Mouse (Mus musculus) embryonic fibroblast, embryonic 13.5 days (primary cell): ENCODE data around the gene Myo1d.

Experiments used
- CTCF ChIP-seq: IDR thresholded peaks from 2 replicates; pipeline ENCODE4 v1.5.1; 2011; ENCODE audit warnings: mild to moderate bottlenecking, control low read depth, low read length, moderate library complexity, borderline replicate concordance; ENCODE audit not compliant: insufficient read depth
- POLR2A ChIP-seq: IDR thresholded peaks from 2 replicates; pipeline ENCODE4 v1.6.1; 2011; ENCODE audit warnings: low read depth, mild to moderate bottlenecking, control low read depth, low read length, moderate library complexity

DNA sequence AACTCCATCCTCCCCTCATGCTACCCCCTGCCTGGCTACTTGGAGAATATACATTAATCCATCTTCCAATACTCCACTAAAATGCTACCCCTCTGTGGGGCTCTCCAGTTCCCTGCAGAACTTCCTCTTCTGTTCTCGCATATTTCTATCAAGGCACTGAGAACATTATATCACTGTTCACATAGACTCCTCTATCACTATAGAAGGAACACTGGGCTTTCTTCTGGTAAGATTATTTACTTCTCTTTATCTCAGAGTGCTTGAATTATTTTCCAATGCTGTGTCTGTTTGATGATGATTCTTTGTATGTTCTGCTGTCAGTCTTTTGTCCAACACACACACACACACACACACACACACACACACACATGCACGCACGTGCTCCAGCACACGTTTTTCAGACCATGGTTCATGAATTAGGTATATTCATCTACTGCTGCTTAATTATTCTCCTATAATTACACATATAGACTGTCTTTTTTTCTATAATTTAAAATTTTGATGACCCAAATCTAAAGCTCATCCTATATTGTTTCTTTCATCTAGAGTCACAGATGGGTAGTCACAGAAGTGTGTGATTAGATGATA lies 35.9 kb downstream of the Myo1d start:
- TF ChIP-seq POLR2A (no peak), CTCF (no peak)
